Mouse (Mus musculus): Measurements from ENCODE around the gene Ap3b1. TPM values are rescaled to one million over a fixed set of nuclear protein-coding genes. Genes with fewer than 3 reads are reported as not detected.
"Not testable (repeated sequence)": the region's sequence is repeated elsewhere in the genome, so short reads cannot be mapped to it uniquely, and the experiment has no call there.

Gene Ap3b1
- polyA plus RNA-seq, 1 experiment from 2014 or later: 34.7 TPM

DNA sequence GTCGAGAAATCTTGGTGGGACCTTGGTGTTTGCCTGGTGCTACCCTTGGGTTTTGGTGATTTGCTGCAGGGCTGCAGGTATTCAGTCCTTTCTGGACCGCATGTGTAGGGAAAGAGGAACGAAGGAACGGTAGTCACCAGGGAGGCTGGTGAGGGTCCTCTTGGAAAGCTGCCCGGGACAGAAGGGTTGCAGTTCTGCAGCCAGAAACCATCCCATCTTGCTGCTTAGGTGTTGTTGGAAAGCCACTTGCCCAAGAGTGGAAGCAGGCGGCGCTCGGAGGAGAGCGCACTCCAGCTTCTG is 709 bp upstream of the Ap3b1 start:
- WGBS: 2% methylated on average over 9 of the region's 9 CpGs
- Histone ChIP-seq H3K4me1 (peaks cover 18% of the 10 kb centered on the region), H3K27ac (peak overlapping the region; percentile 92), H3K4me3 (peak overlapping the region; percentile 72), H3K27me3 (ENCODE audit: low read depth, poor library complexity, severe bottlenecking) (no peaks in the 10 kb centered on the region), H3K36me3 (peaks cover 4% of the 10 kb centered on the region; the same call in 1 of the 2 replicates), H3K9me3 (replicated peaks) (no peaks in the 10 kb centered on the region)
- DNase-seq (ENCODE audit: low spot score): no peak

DNA sequence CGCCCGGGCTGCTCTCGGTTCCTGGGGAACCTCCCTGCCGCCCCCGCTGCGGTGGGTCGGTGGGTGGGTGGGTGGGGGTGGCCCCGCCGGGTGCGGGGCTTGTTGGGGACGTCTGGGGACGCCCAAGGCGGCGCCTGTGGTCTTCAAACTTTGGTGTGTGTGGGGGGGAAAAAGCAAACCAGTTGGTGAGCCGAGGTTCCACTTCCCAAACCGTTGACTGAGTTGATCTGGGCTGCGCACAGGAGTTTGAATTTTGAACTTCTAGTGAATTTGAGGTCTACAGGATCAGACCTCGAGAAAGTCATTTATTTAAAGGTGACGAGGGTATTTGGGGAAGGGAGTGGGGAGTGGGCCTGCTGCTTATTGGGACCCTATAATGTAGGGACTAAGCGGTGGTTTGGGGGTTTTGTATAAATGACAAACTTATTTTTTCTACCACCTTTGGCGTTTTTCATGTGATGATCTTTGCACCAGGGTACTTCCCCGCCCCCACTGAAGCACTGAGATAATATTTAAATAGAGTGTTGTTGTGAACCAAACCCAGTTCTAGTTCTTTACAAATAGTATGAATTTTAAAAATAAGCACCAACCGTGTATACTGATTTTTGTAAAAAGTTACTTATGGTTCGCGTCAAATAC is 641 bp downstream of the Ap3b1 start:
- Histone ChIP-seq H3K4me1 (peaks cover 18% of the 10 kb centered on the region), H3K36me3 (peaks cover 9% of the 10 kb centered on the region), H3K9me3 (replicated peaks) (no peaks in the 10 kb centered on the region), H3K4me3 (peak overlapping the region; percentile 72), H3K27me3 (ENCODE audit: low read depth, poor library complexity, severe bottlenecking) (no peaks in the 10 kb centered on the region), H3K27ac (peak overlapping the region; percentile 92)
- no peak for DNase-seq (ENCODE audit: low spot score)
- WGBS: 17% methylated on average over 25 of the region's 25 CpGs

DNA sequence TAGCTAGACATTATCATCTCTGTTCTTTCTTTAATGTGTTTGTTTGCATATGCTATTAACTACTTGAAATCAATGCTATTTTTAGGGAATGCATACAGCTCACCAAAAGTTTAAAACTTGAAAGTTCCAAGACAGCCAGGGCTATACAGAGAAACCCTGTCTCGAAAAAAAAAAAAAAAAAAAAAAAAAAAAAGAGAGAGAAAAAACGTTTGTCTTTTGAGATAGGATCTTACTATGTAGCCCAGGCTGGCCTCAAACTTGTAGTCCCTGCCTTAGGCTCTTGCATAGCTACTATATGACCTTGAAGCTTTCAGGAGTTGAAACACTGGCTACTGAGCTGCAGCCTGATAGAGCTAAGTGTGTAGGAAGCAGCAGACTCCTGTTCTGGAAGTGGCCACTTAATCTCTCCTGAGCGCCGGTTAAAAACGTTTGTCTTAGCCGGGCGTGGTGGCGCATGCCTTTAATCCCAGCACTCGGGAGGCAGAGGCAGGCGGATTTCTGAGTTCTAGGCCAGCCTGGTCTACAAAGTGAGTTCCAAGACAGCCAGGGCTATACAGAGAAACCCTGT is 2.3 kb downstream of the Ap3b1 start:
- H3K27ac ChIP-seq; H3K9me3 ChIP-seq (replicated peaks); DNase-seq (ENCODE audit: low spot score); H3K27me3 ChIP-seq (ENCODE audit: low read depth, poor library complexity, severe bottlenecking); H3K4me3 ChIP-seq: not testable (repeated sequence)
- WGBS: 93% methylated on average over 10 of the region's 10 CpGs
- H3K4me1 ChIP-seq: peaks cover 18% of the 10 kb centered on the region
- peaks cover 10% of the 10 kb centered on the region for H3K36me3 ChIP-seq

DNA sequence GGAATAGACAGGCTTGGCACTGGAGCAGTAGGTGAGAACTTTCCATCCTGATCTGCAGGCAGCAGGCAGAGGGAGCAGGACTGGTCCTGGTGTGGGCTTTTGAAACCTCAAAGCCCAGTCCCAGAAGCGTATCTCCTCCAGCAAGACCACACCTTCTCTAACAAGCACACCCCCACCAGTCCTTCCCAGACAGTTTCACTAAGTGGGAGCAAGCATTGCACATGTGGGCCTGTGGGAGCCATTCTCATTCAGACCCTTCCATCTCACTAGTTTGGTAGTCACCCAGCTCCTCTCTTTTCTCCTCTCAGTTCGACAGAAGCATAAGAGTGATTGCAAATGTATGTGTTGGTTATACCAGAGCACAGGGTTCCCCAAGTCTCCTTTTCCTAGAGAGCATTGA is 5.6 kb downstream of the Ap3b1 start:
- Histone ChIP-seq H3K27ac (no peak overlapping the region), H3K4me3 (no peak overlapping the region), H3K9me3 (replicated peaks) (no peaks in the 10 kb centered on the region), H3K27me3 (ENCODE audit: low read depth, poor library complexity, severe bottlenecking) (no peaks in the 10 kb centered on the region), H3K36me3 (peaks cover 10% of the 10 kb centered on the region), H3K4me1 (peaks cover 8% of the 10 kb centered on the region; the same call in 1 of the 2 replicates)
- 82% methylated on average over 2 of the region's 2 CpGs for WGBS
- DNase-seq (ENCODE audit: low spot score): no peak

DNA sequence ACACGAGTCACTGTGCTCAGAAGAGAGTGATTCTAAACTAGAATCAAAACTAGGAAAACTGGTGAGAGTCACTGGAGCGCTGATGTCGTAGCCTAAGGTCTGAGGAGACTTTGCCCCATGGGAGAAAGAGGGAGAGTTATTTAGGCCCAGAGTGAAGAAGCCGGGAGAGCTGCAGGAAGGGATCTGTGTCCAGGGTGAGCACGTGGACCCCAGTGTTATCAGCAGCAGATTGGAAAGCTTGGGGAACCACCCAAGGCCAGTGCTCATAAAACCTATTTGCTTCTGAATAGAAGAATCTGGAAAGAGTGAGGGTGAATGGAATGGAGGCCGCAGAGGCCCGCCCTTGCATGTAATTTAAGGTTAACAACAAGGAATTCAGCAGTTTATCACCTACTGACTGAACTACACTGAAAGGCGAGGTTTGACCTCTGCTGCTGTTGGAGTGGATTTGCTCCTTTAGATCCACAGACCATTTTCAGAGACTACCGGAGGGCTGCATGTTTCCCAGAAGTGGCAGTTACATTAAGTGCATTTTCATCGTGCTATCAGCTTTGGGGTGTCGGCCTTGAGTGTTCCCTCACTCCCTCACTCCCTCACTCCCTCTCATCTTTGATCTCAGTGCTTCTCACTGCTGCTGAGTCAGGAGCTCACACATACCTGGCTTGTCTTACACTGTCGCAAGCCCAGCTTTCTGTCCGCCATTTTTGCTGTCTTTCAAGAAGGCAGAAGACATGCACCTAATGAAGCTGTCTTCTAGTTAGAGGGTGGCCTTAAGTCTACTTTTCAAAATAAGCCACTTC is 6.5 kb downstream of the Ap3b1 start:
- no peak for DNase-seq (ENCODE audit: low spot score)
- Histone ChIP-seq H3K27me3 (ENCODE audit: low read depth, poor library complexity, severe bottlenecking) (no peaks in the 10 kb centered on the region), H3K4me1 (peaks cover 4% of the 10 kb centered on the region; the same call in 1 of the 2 replicates), H3K36me3 (peaks cover 10% of the 10 kb centered on the region), H3K27ac (no peak overlapping the region), H3K9me3 (replicated peaks) (no peaks in the 10 kb centered on the region), H3K4me3 (no peak overlapping the region)
- WGBS: 80% methylated on average over 13 of the region's 13 CpGs

DNA sequence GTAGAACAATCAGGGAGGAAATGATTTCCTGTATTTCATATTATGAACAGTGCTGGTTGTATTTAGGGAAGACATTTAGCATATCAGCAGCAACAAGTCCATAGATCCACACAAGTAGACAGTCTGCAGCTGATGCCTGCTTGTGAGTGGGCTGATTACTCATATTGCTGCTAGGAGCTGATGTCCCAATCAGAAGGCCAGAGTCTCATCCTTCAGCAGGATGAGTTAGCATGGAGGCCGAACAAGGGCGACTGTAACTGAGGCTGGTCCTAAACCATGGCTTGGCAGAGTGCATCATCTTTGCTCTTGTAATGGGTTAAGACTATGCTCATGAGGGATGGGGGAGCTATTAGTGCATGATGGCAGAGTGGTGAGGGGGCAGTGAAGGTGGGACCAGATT is 9.1 kb downstream of the Ap3b1 start:
- Histone ChIP-seq H3K36me3 (peaks cover 15% of the 10 kb centered on the region), H3K27ac (no peak overlapping the region), H3K4me1 (peaks cover 2% of the 10 kb centered on the region; the same call in 1 of the 2 replicates), H3K4me3 (no peak overlapping the region), H3K27me3 (ENCODE audit: low read depth, poor library complexity, severe bottlenecking) (no peaks in the 10 kb centered on the region), H3K9me3 (replicated peaks) (no peaks in the 10 kb centered on the region)
- DNase-seq (ENCODE audit: low spot score): no peak
- 91% methylated on average over 2 of the region's 2 CpGs for WGBS

DNA sequence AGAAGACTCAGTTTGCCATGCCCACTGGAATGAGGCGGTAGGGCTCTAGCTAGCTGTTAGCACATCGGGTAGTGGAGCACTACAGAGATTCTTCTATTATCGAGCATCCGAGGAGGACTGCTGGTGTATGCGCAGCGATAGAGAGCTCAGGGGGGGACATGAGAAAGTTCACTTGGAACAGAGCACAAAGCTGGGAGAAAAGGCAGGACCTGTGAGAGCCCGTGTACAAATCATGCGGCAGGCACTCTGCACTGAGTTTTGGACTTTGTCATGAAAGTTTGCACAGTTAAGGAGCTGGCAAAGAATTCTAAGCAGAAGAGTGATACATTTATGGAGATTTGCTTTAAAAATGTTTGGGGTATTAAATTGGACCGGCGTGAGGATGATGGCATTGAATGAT is 11.8 kb downstream of the Ap3b1 start:
- no peak overlapping the region for H3K4me3 ChIP-seq
- peaks cover 13% of the 10 kb centered on the region; the same call in 1 of the 2 replicates for H3K36me3 ChIP-seq
- H3K9me3 ChIP-seq (replicated peaks): no peaks in the 10 kb centered on the region
- no peak overlapping the region for H3K27ac ChIP-seq
- WGBS: 94% methylated on average over 10 of the region's 10 CpGs
- no peak for DNase-seq (ENCODE audit: low spot score)
- H3K27me3 ChIP-seq (ENCODE audit: low read depth, poor library complexity, severe bottlenecking): no peaks in the 10 kb centered on the region
- H3K4me1 ChIP-seq: no peaks in the 10 kb centered on the region; the same call in 1 of the 2 replicates

DNA sequence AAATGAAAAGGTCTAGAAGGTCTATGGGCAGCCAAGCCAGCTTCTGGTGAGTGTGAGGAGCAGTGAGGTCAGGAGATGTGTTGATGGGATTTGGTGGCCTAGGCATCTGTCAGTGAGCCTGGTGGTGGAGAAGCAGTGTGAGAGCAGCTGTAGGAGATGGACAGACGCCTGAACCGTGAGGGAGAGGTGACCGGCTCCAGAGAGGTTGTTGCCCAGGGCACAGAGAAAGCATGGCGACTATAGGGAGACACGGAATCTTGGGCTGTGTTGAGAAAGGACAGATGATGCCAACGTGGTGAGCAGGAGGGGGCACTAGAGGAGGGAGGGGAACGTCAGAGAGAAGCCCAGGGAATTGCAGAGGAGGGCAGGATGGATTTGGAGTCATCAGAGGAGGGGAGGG is 13.3 kb downstream of the Ap3b1 start:
- no peaks in the 10 kb centered on the region for H3K27me3 ChIP-seq (ENCODE audit: low read depth, poor library complexity, severe bottlenecking)
- H3K27ac ChIP-seq: 0 out of 2 replicates have a peak overlapping the region, but pooled peaks have one; percentile 8
- DNase-seq (ENCODE audit: low spot score): no peak
- H3K36me3 ChIP-seq: peaks cover 13% of the 10 kb centered on the region; the same call in 1 of the 2 replicates
- 82% methylated on average over 7 of the region's 7 CpGs for WGBS
- no peaks in the 10 kb centered on the region for H3K9me3 ChIP-seq (replicated peaks)
- H3K4me3 ChIP-seq: no peak overlapping the region
- H3K4me1 ChIP-seq: no peaks in the 10 kb centered on the region

DNA sequence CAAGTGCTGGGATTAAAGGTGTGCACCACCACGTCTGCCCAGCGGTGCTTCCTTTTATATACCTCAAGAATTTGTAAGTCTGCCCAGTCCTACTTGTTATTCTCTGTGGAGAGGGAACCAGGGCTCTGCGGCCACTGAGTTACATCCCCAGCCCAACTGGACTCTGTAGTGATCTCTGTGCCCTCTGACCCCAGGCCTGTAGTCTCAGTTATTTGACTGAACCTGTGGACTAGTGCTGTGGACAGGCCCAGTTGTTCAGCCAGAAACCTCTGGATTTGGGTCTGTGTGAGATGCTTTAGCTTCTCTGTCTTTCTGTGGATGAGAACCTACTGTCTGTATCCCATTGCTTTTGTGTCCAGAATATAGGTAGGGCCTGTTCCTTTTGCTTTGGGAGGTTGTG is 15.4 kb downstream of the Ap3b1 start:
- H3K4me1 ChIP-seq: peaks cover 5% of the 10 kb centered on the region
- DNase-seq (ENCODE audit: low spot score): no peak
- no peak overlapping the region for H3K27ac ChIP-seq
- H3K4me3 ChIP-seq: no peak overlapping the region
- H3K36me3 ChIP-seq: peaks cover 13% of the 10 kb centered on the region; the same call in 1 of the 2 replicates
- no peaks in the 10 kb centered on the region for H3K27me3 ChIP-seq (ENCODE audit: low read depth, poor library complexity, severe bottlenecking)
- no peaks in the 10 kb centered on the region for H3K9me3 ChIP-seq (replicated peaks)
- 95% methylated on average over 3 of the region's 3 CpGs for WGBS

DNA sequence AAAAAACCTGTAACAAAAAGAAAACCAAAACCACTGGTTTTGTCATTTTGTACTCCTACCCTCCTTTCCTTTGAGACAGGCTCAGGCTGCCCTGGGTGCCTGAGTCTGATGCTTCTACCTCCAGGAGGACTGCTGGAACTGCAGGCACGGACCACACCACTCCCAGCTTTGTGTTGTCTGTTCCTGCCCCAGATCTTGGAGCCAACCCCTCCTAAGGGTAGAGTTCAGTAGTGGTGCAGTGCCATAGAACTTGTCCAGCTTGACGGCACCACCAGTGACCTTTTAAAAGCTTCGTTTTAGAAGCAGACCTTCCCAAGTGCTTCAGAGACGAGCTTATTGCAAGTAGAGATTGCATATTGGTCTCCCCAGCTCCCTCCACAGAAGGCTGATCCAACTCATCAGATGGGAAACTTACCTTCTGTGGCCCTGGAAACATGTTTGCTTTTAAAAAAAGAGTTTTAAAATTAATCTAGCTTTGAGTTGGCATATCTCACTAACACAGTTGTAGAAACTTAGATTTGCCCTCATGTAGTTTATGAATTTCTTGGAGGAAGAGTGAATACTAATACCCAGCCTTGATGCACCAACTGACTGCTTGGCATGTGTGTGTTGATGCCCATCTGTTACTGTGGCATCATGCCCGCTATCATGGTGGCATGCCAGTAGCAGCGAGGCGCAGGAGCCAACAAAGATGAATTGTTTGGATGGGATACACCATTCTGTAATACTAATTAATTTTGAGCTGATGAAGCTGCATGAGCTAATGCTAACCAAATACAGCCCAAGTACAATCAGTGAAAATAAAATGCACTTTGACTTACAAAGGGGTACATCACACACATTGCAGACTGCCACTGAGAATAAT is 17.0 kb downstream of the Ap3b1 start:
- 90% methylated on average over 7 of the region's 7 CpGs for WGBS
- H3K36me3 ChIP-seq: peaks cover 13% of the 10 kb centered on the region; the same call in 1 of the 2 replicates
- H3K4me1 ChIP-seq: peaks cover 5% of the 10 kb centered on the region
- no peaks in the 10 kb centered on the region for H3K9me3 ChIP-seq (replicated peaks)
- no peak overlapping the region for H3K27ac ChIP-seq
- DNase-seq (ENCODE audit: low spot score): no peak
- no peaks in the 10 kb centered on the region for H3K27me3 ChIP-seq (ENCODE audit: low read depth, poor library complexity, severe bottlenecking)
- H3K4me3 ChIP-seq: no peak overlapping the region

DNA sequence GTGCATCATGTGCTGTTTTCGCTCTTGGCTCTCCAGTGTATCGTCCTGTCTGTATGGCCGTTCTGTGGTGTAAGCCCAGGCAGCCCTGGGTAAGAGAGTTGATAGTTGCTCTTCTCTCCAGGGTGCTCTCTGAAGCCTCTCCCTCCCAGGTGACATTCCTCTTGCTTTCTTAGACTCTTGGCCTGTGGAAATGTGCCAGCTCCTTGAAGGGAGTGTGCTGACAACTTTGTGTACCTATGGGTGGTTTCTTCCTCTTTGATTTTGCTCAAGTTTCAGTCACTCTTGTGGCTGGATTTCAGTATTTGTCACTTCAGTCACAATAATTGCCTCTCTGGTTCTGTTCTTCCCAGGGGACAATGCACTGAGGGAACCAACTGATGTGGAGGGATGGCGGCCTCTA is 20.2 kb downstream of the Ap3b1 start:
- H3K27ac ChIP-seq: no peak overlapping the region
- 89% methylated on average over 4 of the region's 4 CpGs for WGBS
- 0 out of 2 replicates have a peak, but pooled peaks cover 7% of the 10 kb centered on the region for H3K36me3 ChIP-seq
- no peaks in the 10 kb centered on the region for H3K27me3 ChIP-seq (ENCODE audit: low read depth, poor library complexity, severe bottlenecking)
- no peaks in the 10 kb centered on the region for H3K9me3 ChIP-seq (replicated peaks)
- no peak overlapping the region for H3K4me3 ChIP-seq
- DNase-seq (ENCODE audit: low spot score): no peak
- peaks cover 5% of the 10 kb centered on the region for H3K4me1 ChIP-seq

DNA sequence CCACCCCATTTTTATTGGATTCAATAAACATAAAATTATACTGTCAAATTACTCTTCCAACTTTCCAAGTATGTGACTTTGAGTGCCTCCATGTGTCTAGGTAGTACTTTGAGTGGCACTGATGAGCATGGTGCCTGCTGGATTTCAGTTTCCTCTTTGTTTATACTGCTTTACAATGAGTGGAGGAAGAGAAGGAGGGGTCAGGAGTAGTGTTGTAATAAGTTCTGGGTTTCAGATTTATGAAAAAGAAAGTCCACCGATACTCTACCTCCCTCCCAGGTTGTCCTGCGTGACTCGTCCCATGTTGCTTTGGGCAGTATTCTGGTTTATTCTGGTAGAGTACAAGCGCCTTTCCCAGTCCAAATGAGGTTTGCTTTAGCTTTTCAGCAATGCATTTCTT is 22.7 kb downstream of the Ap3b1 start:
- H3K27me3 ChIP-seq (ENCODE audit: low read depth, poor library complexity, severe bottlenecking): no peaks in the 10 kb centered on the region
- peaks cover 5% of the 10 kb centered on the region for H3K4me1 ChIP-seq
- no peak for DNase-seq (ENCODE audit: low spot score)
- no peaks in the 10 kb centered on the region for H3K9me3 ChIP-seq (replicated peaks)
- H3K36me3 ChIP-seq: no peaks in the 10 kb centered on the region
- no peak overlapping the region for H3K27ac ChIP-seq
- H3K4me3 ChIP-seq: no peak overlapping the region
- WGBS: 89% methylated on average over 4 of the region's 4 CpGs

All from limb, embryonic 10.5 days (tissue).